In the genomic region with DNA sequence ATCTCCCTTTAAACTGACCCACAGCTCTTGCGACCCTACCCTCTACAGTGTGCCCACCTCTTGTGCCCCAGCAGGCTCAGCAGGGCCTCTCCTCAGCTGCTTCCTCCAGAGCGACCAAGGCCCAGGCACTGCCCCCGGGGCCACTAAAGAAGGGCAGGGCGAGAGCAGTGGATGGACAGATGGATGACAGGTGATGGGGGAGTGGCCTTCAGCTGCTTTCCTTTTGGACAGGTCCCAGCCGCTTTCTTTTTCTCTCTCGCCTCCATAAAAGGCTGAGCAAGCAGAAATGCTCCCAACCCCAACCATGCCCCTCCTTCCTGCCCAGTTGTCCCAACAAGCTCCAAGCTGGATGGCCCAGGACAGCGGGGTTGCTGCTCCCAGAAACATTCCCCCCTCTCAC, we compare ENCODE assay signal across 13 mouse cellular contexts. TPM values are rescaled to one million over a fixed set of nuclear protein-coding genes. Genes with fewer than 3 reads are reported as not detected.
DNase-seq lines count a peak whose midpoint lies in the region; ATAC-seq and TF ChIP-seq lines count a peak whose summit lies in the region.
"Had no signal": no experiment of that assay in that cellular context is flagged by ENCODE, and none has a peak within 500 bp of the region (broad histone marks: within the 10 kb centered on the region; RNA-seq: fewer than 3 reads in every experiment).

No protein-coding gene starts in this region.

- no peak overlapping the region for H3ac ChIP-seq in myocyte (ENCODE audit: control insufficient read depth, insufficient read length)

- no peaks in the 10 kb centered on the region for H3K79me2 ChIP-seq in myocyte (ENCODE audit: control insufficient read depth, insufficient read depth)

- no peak overlapping the region for H3K27ac ChIP-seq in intestine, embryonic 16.5 days (ENCODE audit: low read length)
- H3K27ac ChIP-seq in intestine, postnatal 0 days (ENCODE audit: low read depth, low read length): no peak overlapping the region; the same call in 1 of the 2 replicates
- no peak overlapping the region for H3K27ac ChIP-seq in forebrain, postnatal 0 days (ENCODE audit: low read depth, low read length)
- H3K27ac ChIP-seq: heart, embryonic 15.5 days; liver, embryonic 15.5 days had no signal

- H3K27me3 ChIP-seq in intestine, embryonic 16.5 days (replicated peaks; ENCODE audit: control insufficient read depth, insufficient read depth, low read length): peaks cover 37% of the 10 kb centered on the region
- peaks cover 40% of the 10 kb centered on the region for H3K27me3 ChIP-seq in intestine, postnatal 0 days (replicated peaks; ENCODE audit: control insufficient read depth, insufficient read depth, low read length)
- H3K27me3 ChIP-seq in forebrain, postnatal 0 days (ENCODE audit: insufficient read depth, low read length): no peaks in the 10 kb centered on the region
- peaks cover 67% of the 10 kb centered on the region for H3K27me3 ChIP-seq in myocyte (ENCODE audit: control insufficient read depth, insufficient read depth, insufficient read length)

- peak; percentile 20; the same call in 1 of the 2 replicates for ATAC-seq in intestine, embryonic 16.5 days
- no peak for ATAC-seq in intestine, postnatal 0 days
- ATAC-seq in forebrain, postnatal 0 days: no peak

- WGBS in intestine, embryonic 16.5 days: 35% methylated on average over 7 of the region's 7 CpGs
- 24% methylated on average over 7 of the region's 7 CpGs for WGBS in intestine, postnatal 0 days
- WGBS in forebrain, postnatal 0 days: 47% methylated on average over 7 of the region's 7 CpGs

- no peak for DNase-seq in forebrain, postnatal 0 days
- peak; percentile 62 for DNase-seq in kidney, postnatal 10 days
- no peak for DNase-seq in ovary, postnatal 36 days (ENCODE audit: low spot score)
- no peak for DNase-seq in adrenal gland, postnatal 4 days (ENCODE audit: low spot score in 2 of 2)
- DNase-seq in ovary, postnatal 10 days (ENCODE audit: low spot score): no peak
- DNase-seq: cerebellum, adult 11-12 months; right cerebral cortex, postnatal 4 days had no signal

- TF ChIP-seq CTCF in intestine, postnatal 0 days (IDR thresholded peaks at IDR 0.05; ENCODE audit: low read depth): no peak
- no peak for TF ChIP-seq CTCF in forebrain, postnatal 0 days (IDR thresholded peaks at IDR 0.05; ENCODE audit: low read depth)

- no peaks in the 10 kb centered on the region for H3K36me3 ChIP-seq in intestine, embryonic 16.5 days (ENCODE audit: control insufficient read depth, insufficient read depth, low read length)
- H3K36me3 ChIP-seq in intestine, postnatal 0 days (ENCODE audit: control insufficient read depth, insufficient read depth): no peaks in the 10 kb centered on the region
- no peaks in the 10 kb centered on the region for H3K36me3 ChIP-seq in forebrain, postnatal 0 days (ENCODE audit: insufficient read depth)
- H3K36me3 ChIP-seq in myocyte (ENCODE audit: control insufficient read depth, insufficient read depth): no peaks in the 10 kb centered on the region
- H3K36me3 ChIP-seq: heart, embryonic 15.5 days; liver, embryonic 15.5 days had no signal

- no peaks in the 10 kb centered on the region for H3K9me3 ChIP-seq in intestine, embryonic 16.5 days (ENCODE audit: control insufficient read depth, low read length)
- no peaks in the 10 kb centered on the region for H3K9me3 ChIP-seq in intestine, postnatal 0 days (ENCODE audit: control insufficient read depth)
- H3K9me3 ChIP-seq in forebrain, postnatal 0 days (ENCODE audit: low read length): no peaks in the 10 kb centered on the region
- H3K9me3 ChIP-seq: heart, embryonic 15.5 days; liver, embryonic 15.5 days had no signal

- H3K9ac ChIP-seq in intestine, embryonic 16.5 days (ENCODE audit: low read depth, low read length): no peak overlapping the region
- H3K9ac ChIP-seq in intestine, postnatal 0 days (ENCODE audit: low read depth, low read length): no peak overlapping the region
- no peak overlapping the region for H3K9ac ChIP-seq in forebrain, postnatal 0 days
- H3K9ac ChIP-seq: heart, embryonic 15.5 days; liver, embryonic 15.5 days had no signal

- H3K4me2 ChIP-seq in intestine, embryonic 16.5 days (ENCODE audit: low read depth, low read length): no peak overlapping the region
- H3K4me2 ChIP-seq in intestine, postnatal 0 days (replicated peaks; ENCODE audit: low read depth): no peak overlapping the region
- H3K4me2 ChIP-seq in forebrain, postnatal 0 days (ENCODE audit: low read depth): peak overlapping the region; percentile 69
- peak overlapping the region; percentile 61 for H3K4me2 ChIP-seq in myocyte (ENCODE audit: low read depth)
- H3K4me2 ChIP-seq: heart, embryonic 15.5 days; liver, embryonic 15.5 days had no signal

- H3K4me1 ChIP-seq in intestine, embryonic 16.5 days (ENCODE audit: control insufficient read depth, insufficient read depth, low read length): no peaks in the 10 kb centered on the region
- H3K4me1 ChIP-seq in intestine, postnatal 0 days (replicated peaks; ENCODE audit: control insufficient read depth, insufficient read depth, low read length): no peaks in the 10 kb centered on the region
- peaks cover 17% of the 10 kb centered on the region; the same call in 1 of the 2 replicates for H3K4me1 ChIP-seq in forebrain, postnatal 0 days (ENCODE audit: insufficient read depth)
- H3K4me1 ChIP-seq: liver, embryonic 15.5 days had no signal

- no peak overlapping the region for H3K4me3 ChIP-seq in intestine, embryonic 16.5 days (ENCODE audit: low read length)
- no peak overlapping the region for H3K4me3 ChIP-seq in intestine, postnatal 0 days (ENCODE audit: low read depth, low read length)
- H3K4me3 ChIP-seq in forebrain, postnatal 0 days (ENCODE audit: low read depth, low read length): no peak overlapping the region; the same call in 1 of the 2 replicates
- H3K4me3 ChIP-seq in myocyte: peak overlapping the region; percentile 0
- H3K4me3 ChIP-seq: heart, embryonic 15.5 days; liver, embryonic 15.5 days had no signal

- TF ChIP-seq POLR2A in myocyte (IDR thresholded peaks at IDR 0.05; ENCODE audit: insufficient read length, low read depth): peak; percentile 16

TF ChIP-seq in myocyte, 11 proteins besides CTCF, POLR2A, EP300 and RAD21:
- TF ChIP-seq USF1 (IDR thresholded peaks at IDR 0.05; ENCODE audit: low read depth): no peak
- TF ChIP-seq CEBPB (IDR thresholded peaks at IDR 0.05; ENCODE audit: insufficient read depth, poor library complexity, severe bottlenecking): no peak
- TF ChIP-seq E2F4 (IDR thresholded peaks at IDR 0.05; ENCODE audit: insufficient read depth): no peak
- peak; percentile 65 to 96 (median 91) for TF ChIP-seq MYOD1 (IDR thresholded peaks at IDR 0.05; ENCODE audit: control insufficient read depth in 1 of 3, insufficient read length in 2 of 3, low read depth in 2 of 3)
- no peak for TF ChIP-seq REST (IDR thresholded peaks at IDR 0.05; ENCODE audit: insufficient read depth, insufficient read length)
- no peak for TF ChIP-seq SRF (IDR thresholded peaks at IDR 0.05; ENCODE audit: control insufficient read depth, insufficient read length, low read depth)
- peak; percentile 81 to 96 (median 90) for TF ChIP-seq MYOG (IDR thresholded peaks at IDR 0.05; ENCODE audit: control insufficient read depth in 1 of 3, insufficient read depth in 1 of 3, insufficient read length in 2 of 3, low read depth in 2 of 3)
- peak; percentile 93 for TF ChIP-seq TCF3 (IDR thresholded peaks at IDR 0.05; ENCODE audit: insufficient read length, low read depth)
- peak; percentile 97 for TF ChIP-seq TCF12 (IDR thresholded peaks at IDR 0.05; ENCODE audit: insufficient read depth, poor library complexity, severe bottlenecking)

RNA-seq across cellular contexts. Expression of a gene that starts 2.7 kb away (rescaled TPM):
- 0.77 and 0.93 TPM in 2 replicates for polyA plus RNA-seq in intestine, embryonic 16.5 days (2015; fragmentation: Nextera tagmentation; extraction: Ambion mirVana)
- polyA plus RNA-seq in intestine, postnatal 0 days (2015; fragmentation: Nextera tagmentation; extraction: Ambion mirVana): 0.70 and 0.82 TPM in 2 replicates
- 28.8 and 48.4 TPM in 2 replicates for total RNA-seq in forebrain, postnatal 0 days (2014; rRNA removed)
- 10.8 and 19.0 TPM in 2 replicates for polyA plus RNA-seq in forebrain, postnatal 0 days (2015; fragmentation: Nextera tagmentation; extraction: Ambion mirVana)
- 2.2 TPM for polyA plus RNA-seq in myocyte (2012; fragmentation: generic; extraction: Trizol)
- 1 to 10 TPM; 3.6 to 5.3 TPM for total RNA-seq in adrenal gland, postnatal 4 days (2021)
- total RNA-seq: megakaryocyte-erythroid progenitor cell, adult 5-6 weeks had no signal

Comparison
In these comparisons a context has a peak if more than half of its experiments do, and no peak if none do; other contexts are left out.
1. H3K4me2 ChIP-seq: peak in forebrain, postnatal 0 days (single experiment) and myocyte (single experiment); none in intestine, embryonic 16.5 days (single experiment) and intestine, postnatal 0 days (single experiment).